ENCODE assay signal across 28 mouse cellular contexts in genomic region chr17:40885155-40885554, GRCm38 (mm10). TPM values are rescaled to one million over a fixed set of nuclear protein-coding genes. Genes with fewer than 3 reads are reported as not detected.
DNase-seq lines count a peak whose midpoint lies in the region; ATAC-seq and TF ChIP-seq lines count a peak whose summit lies in the region.
"Had no signal": no experiment of that assay in that cellular context is flagged by ENCODE, and none has a peak within 500 bp of the region (broad histone marks: within the 10 kb centered on the region; RNA-seq: fewer than 3 reads in every experiment).

No protein-coding gene starts in this region.

- ATAC-seq in limb, embryonic 14.5 days (ENCODE audit: low FRiP score, low read depth): no peak
- 0 out of 2 replicates have a peak, but pooled peaks have one; percentile 48 for ATAC-seq in stomach, embryonic 16.5 days (ENCODE audit: insufficient read depth, low FRiP score)
- ATAC-seq: CD4-positive, CD25-positive, alpha-beta regulatory T cell, adult 4 months; forebrain, embryonic 15.5 days; hindbrain, postnatal 0 days had no signal

- H3K36me3 ChIP-seq in limb, embryonic 14.5 days (ENCODE audit: control insufficient read depth, insufficient read depth, low read length): no peaks in the 10 kb centered on the region
- H3K36me3 ChIP-seq in limb, embryonic 10.5 days: no peaks in the 10 kb centered on the region
- H3K36me3 ChIP-seq in stomach, embryonic 16.5 days (ENCODE audit: control insufficient read depth, insufficient read depth, low read length): no peaks in the 10 kb centered on the region
- H3K36me3 ChIP-seq: embryonic facial prominence, embryonic 15.5 days; forebrain, embryonic 12.5 days; forebrain, embryonic 15.5 days; heart, embryonic 10.5 days; heart, embryonic 13.5 days had no signal

- WGBS in limb, embryonic 14.5 days: 79% methylated on average over 4 of the region's 4 CpGs
- 89% methylated on average over 4 of the region's 4 CpGs for WGBS in limb, embryonic 10.5 days
- WGBS in stomach, embryonic 16.5 days: 66% methylated on average over 4 of the region's 4 CpGs

- H3K27ac ChIP-seq in limb, embryonic 14.5 days (replicated peaks; ENCODE audit: low read depth, low read length): no peak overlapping the region
- H3K27ac ChIP-seq in limb, embryonic 10.5 days: no peak overlapping the region
- no peak overlapping the region; the same call in 1 of the 2 replicates for H3K27ac ChIP-seq in stomach, embryonic 16.5 days (ENCODE audit: low read length)
- H3K27ac ChIP-seq: embryonic facial prominence, embryonic 15.5 days; forebrain, embryonic 12.5 days; forebrain, embryonic 15.5 days; heart, adult 2 months; heart, embryonic 10.5 days; heart, embryonic 13.5 days; hindbrain, embryonic 14.5 days; hindbrain, postnatal 0 days had no signal

- H3K9ac ChIP-seq in limb, embryonic 14.5 days (ENCODE audit: low read depth, low read length, severe bottlenecking): no peak overlapping the region
- H3K9ac ChIP-seq in stomach, embryonic 16.5 days (ENCODE audit: low read length): no peak overlapping the region
- H3K9ac ChIP-seq: embryonic facial prominence, embryonic 15.5 days; forebrain, embryonic 12.5 days; forebrain, embryonic 15.5 days; heart, embryonic 13.5 days; hindbrain, embryonic 14.5 days had no signal

- H3K4me3 ChIP-seq in limb, embryonic 14.5 days (replicated peaks; ENCODE audit: low read length): no peak overlapping the region
- no peak overlapping the region for H3K4me3 ChIP-seq in limb, embryonic 10.5 days
- H3K4me3 ChIP-seq in stomach, embryonic 16.5 days (replicated peaks; ENCODE audit: low read length): no peak overlapping the region
- H3K4me3 ChIP-seq: embryonic facial prominence, embryonic 15.5 days; forebrain, embryonic 12.5 days; forebrain, embryonic 15.5 days; heart, adult 2 months; heart, embryonic 10.5 days; heart, embryonic 13.5 days had no signal

- no peaks in the 10 kb centered on the region for H3K27me3 ChIP-seq in limb, embryonic 14.5 days (ENCODE audit: control insufficient read depth, insufficient read depth, low read length)
- H3K27me3 ChIP-seq in limb, embryonic 10.5 days (ENCODE audit: low read depth, poor library complexity, severe bottlenecking): no peaks in the 10 kb centered on the region
- H3K27me3 ChIP-seq in stomach, embryonic 16.5 days (ENCODE audit: control insufficient read depth, insufficient read depth, low read length): no peaks in the 10 kb centered on the region
- H3K27me3 ChIP-seq: embryonic facial prominence, embryonic 15.5 days; forebrain, embryonic 12.5 days; forebrain, embryonic 15.5 days; heart, embryonic 13.5 days had no signal

- H3K4me1 ChIP-seq in limb, embryonic 14.5 days (ENCODE audit: control insufficient read depth, insufficient read depth, low read length): no peaks in the 10 kb centered on the region
- no peaks in the 10 kb centered on the region for H3K4me1 ChIP-seq in limb, embryonic 10.5 days
- H3K4me1 ChIP-seq in stomach, embryonic 16.5 days (ENCODE audit: control insufficient read depth, insufficient read depth, low read length): no peaks in the 10 kb centered on the region
- H3K4me1 ChIP-seq: embryonic facial prominence, embryonic 15.5 days; forebrain, embryonic 12.5 days; forebrain, embryonic 15.5 days; heart, embryonic 10.5 days; heart, embryonic 13.5 days had no signal

- H3K4me2 ChIP-seq in limb, embryonic 14.5 days (replicated peaks; ENCODE audit: low read depth, low read length, severe bottlenecking): no peak overlapping the region
- H3K4me2 ChIP-seq in stomach, embryonic 16.5 days (ENCODE audit: low read depth, low read length): no peak overlapping the region
- H3K4me2 ChIP-seq: embryonic facial prominence, embryonic 15.5 days; forebrain, embryonic 12.5 days; forebrain, embryonic 15.5 days; heart, embryonic 13.5 days; hindbrain, embryonic 14.5 days had no signal

- DNase-seq in limb, embryonic 14.5 days (ENCODE audit: low spot score): peak; percentile 19
- DNase-seq in limb, embryonic 10.5 days (ENCODE audit: low spot score): no peak
- peak; percentile 34 for DNase-seq in gonadal fat pad, adult 2 months (ENCODE audit: low read depth)
- DNase-seq in retina, embryonic 14.5 days (ENCODE audit: low spot score): no peak
- no peak for DNase-seq in ovary, postnatal 36 days (ENCODE audit: low spot score)
- DNase-seq: adrenal gland, adult 2 months; adrenal gland, postnatal 14 days; cerebellum, adult 11 months; cerebellum, adult 2 months; cerebellum, adult 9-11 months; cerebellum, postnatal 25 days; embryo, embryonic 11 days; gastrocnemius, postnatal 25 days; heart, adult 2 months; heart, postnatal 14 days; heart, postnatal 4 days had no signal

- no peak for TF ChIP-seq POLR2A in limb, embryonic 14.5 days (IDR thresholded peaks at IDR 0.05; ENCODE audit: borderline replicate concordance, extremely low read depth, insufficient read depth, insufficient read length)

- H3K9me3 ChIP-seq in limb, embryonic 14.5 days (ENCODE audit: control insufficient read depth, low read length): no peaks in the 10 kb centered on the region
- H3K9me3 ChIP-seq in limb, embryonic 10.5 days (replicated peaks): no peaks in the 10 kb centered on the region
- H3K9me3 ChIP-seq in stomach, embryonic 16.5 days (replicated peaks; ENCODE audit: control insufficient read depth, low read length): no peaks in the 10 kb centered on the region
- H3K9me3 ChIP-seq: embryonic facial prominence, embryonic 15.5 days; forebrain, embryonic 12.5 days; forebrain, embryonic 15.5 days; heart, embryonic 10.5 days; heart, embryonic 13.5 days had no signal

RNA-seq across cellular contexts. Expression of gene 9130008F23Rik, which starts 4.8 kb away (rescaled TPM):
- polyA plus RNA-seq in limb, embryonic 14.5 days (2012; rRNA removed): 2.7 and 3.0 TPM in 2 replicates
- 1.8 and 1.9 TPM in 2 replicates for polyA plus RNA-seq in limb, embryonic 14.5 days (2014; fragmentation: Nextera tagmentation; extraction: Ambion mirVana)
- polyA plus RNA-seq in limb, embryonic 10.5 days (2016; fragmentation: Nextera tagmentation; extraction: Ambion mirVana): 0.63 and 1.7 TPM in 2 replicates
- polyA plus RNA-seq in gonadal fat pad, adult 2 months (2012; rRNA removed): 4.2 and 4.3 TPM in 2 replicates
- polyA plus RNA-seq in stomach, embryonic 16.5 days (2015; fragmentation: Nextera tagmentation; extraction: Ambion mirVana): 6.6 and 6.9 TPM in 2 replicates

RNA-seq across cellular contexts. Expression of gene Glyatl3, which starts 29.0 kb away (rescaled TPM):
- 0.20 TPM in 2 replicates for polyA plus RNA-seq in limb, embryonic 14.5 days (2012; rRNA removed)
- polyA plus RNA-seq in limb, embryonic 14.5 days (2014; fragmentation: Nextera tagmentation; extraction: Ambion mirVana): 0.21 TPM in 1 of 2 replicates, not detected in the other
- not detected in 2 replicates for polyA plus RNA-seq in limb, embryonic 10.5 days (2016; fragmentation: Nextera tagmentation; extraction: Ambion mirVana)
- polyA plus RNA-seq in gonadal fat pad, adult 2 months (2012; rRNA removed): not detected in 2 replicates
- not detected in 2 replicates for polyA plus RNA-seq in stomach, embryonic 16.5 days (2015; fragmentation: Nextera tagmentation; extraction: Ambion mirVana)
- polyA plus RNA-seq: adrenal gland, adult 2 months; C2C12; CD4-positive, CD25-positive, alpha-beta regulatory T cell, adult 4 months; cerebellum, adult 2 months; forebrain, embryonic 15.5 days; heart, adult 2 months; heart, embryonic 10.5 days; heart, embryonic 13.5 days; heart, embryonic 16.5 days; hindbrain, embryonic 11.5 days; hindbrain, embryonic 14.5 days; hindbrain, postnatal 0 days had no signal

RNA-seq across cellular contexts. Expression of gene Mut, which starts 49.3 kb away (rescaled TPM):
- 17.0 and 18.2 TPM in 2 replicates for polyA plus RNA-seq in limb, embryonic 14.5 days (2012; rRNA removed)
- polyA plus RNA-seq in limb, embryonic 14.5 days (2014; fragmentation: Nextera tagmentation; extraction: Ambion mirVana): 31.6 and 38.5 TPM in 2 replicates
- 29.1 and 32.4 TPM in 2 replicates for polyA plus RNA-seq in limb, embryonic 10.5 days (2016; fragmentation: Nextera tagmentation; extraction: Ambion mirVana)
- polyA plus RNA-seq in gonadal fat pad, adult 2 months (2012; rRNA removed): 21.7 and 23.4 TPM in 2 replicates
- polyA plus RNA-seq in stomach, embryonic 16.5 days (2015; fragmentation: Nextera tagmentation; extraction: Ambion mirVana): 42.8 and 44.7 TPM in 2 replicates

RNA-seq across cellular contexts. Expression of gene Cenpq, which starts 49.7 kb away (rescaled TPM):
- 12.4 and 17.3 TPM in 2 replicates for polyA plus RNA-seq in limb, embryonic 14.5 days (2012; rRNA removed)
- 22.6 and 23.2 TPM in 2 replicates for polyA plus RNA-seq in limb, embryonic 14.5 days (2014; fragmentation: Nextera tagmentation; extraction: Ambion mirVana)
- polyA plus RNA-seq in limb, embryonic 10.5 days (2016; fragmentation: Nextera tagmentation; extraction: Ambion mirVana): 35.7 and 38.9 TPM in 2 replicates
- polyA plus RNA-seq in gonadal fat pad, adult 2 months (2012; rRNA removed): 0.62 and 0.74 TPM in 2 replicates
- polyA plus RNA-seq in stomach, embryonic 16.5 days (2015; fragmentation: Nextera tagmentation; extraction: Ambion mirVana): 18.6 TPM in 2 replicates

Comparison
In these comparisons a context has a peak if more than half of its experiments do, and no peak if none do; other contexts are left out.
1. DNase-seq: peak in limb, embryonic 14.5 days (single experiment) and gonadal fat pad, adult 2 months (single experiment); none in limb, embryonic 10.5 days (single experiment), retina, embryonic 14.5 days (single experiment) and ovary, postnatal 36 days (single experiment).